Mouse (Mus musculus) ES-Bruce4 (cell line): ENCODE data around the gene Hps5. TPM values are rescaled to one million over a fixed set of nuclear protein-coding genes. Genes with fewer than 3 reads are reported as not detected.
A peak's percentile ranks its signal among the peaks of the same experiment; 100 is the strongest.

Experiments
- H3K27ac ChIP-seq: 2 replicates; pipeline ENCODE4 v1.5.1; 2012; ENCODE audit warnings: low read length, inconsistent platforms; ENCODE audit not compliant: insufficient read depth
- H3K27me3 ChIP-seq: 2 replicates; pipeline ENCODE4 v1.6.1; 2012; ENCODE audit warnings: mild to moderate bottlenecking, low read length, inconsistent platforms; ENCODE audit not compliant: control insufficient read depth, poor library complexity, insufficient read depth, severe bottlenecking
- H3K36me3 ChIP-seq: 2 replicates; pipeline ENCODE4 v1.6.1; 2012; ENCODE audit warnings: inconsistent platforms, mild to moderate bottlenecking, low read length, moderate library complexity; ENCODE audit not compliant: control insufficient read depth, poor library complexity, insufficient read depth, severe bottlenecking
- H3K4me1 ChIP-seq: one replicate; pipeline ENCODE4 v1.8.1; 2011; ENCODE audit warnings: low read length; ENCODE audit not compliant: control insufficient read depth, insufficient read depth
- H3K4me3 ChIP-seq: 2 replicates; pipeline ENCODE4 v1.5.1; 2011; ENCODE audit warnings: low read depth, mild to moderate bottlenecking, low read length
- H3K9ac ChIP-seq: 2 replicates; pipeline ENCODE4 v1.6.1; 2012; ENCODE audit warnings: low read depth, mild to moderate bottlenecking, inconsistent platforms; ENCODE audit not compliant: poor library complexity, severe bottlenecking
- H3K9me3 ChIP-seq: replicated peaks from 2 replicates; pipeline ENCODE4 v1.6.1; 2012; ENCODE audit warnings: mild to moderate bottlenecking, low read length, inconsistent platforms; ENCODE audit not compliant: control insufficient read depth, poor library complexity, insufficient read depth, severe bottlenecking
- CTCF ChIP-seq: IDR thresholded peaks from one replicate; pipeline ENCODE4 v1.8.1; 2011; ENCODE audit warnings: low read depth, low read length
- EP300 ChIP-seq: IDR thresholded peaks from 2 replicates; pipeline ENCODE4 v1.6.1; 2011; ENCODE audit warnings: low read depth, low read length; ENCODE audit not compliant: insufficient read depth
- POLR2A ChIP-seq: IDR thresholded peaks from one replicate; pipeline ENCODE4 v1.8.1; 2011; ENCODE audit warnings: low read length; ENCODE audit not compliant: insufficient read depth
- polyA plus RNA-seq: library from polyadenylated mRNA; stranded (reverse); fragments of >200 nt; gene quantifications from 2 replicates; pipeline ENCODE4 v1.2.4, GENCODE M21; 2011; ENCODE audit warnings: low read depth; ENCODE audit not compliant: missing spikeins, insufficient read depth, insufficient read length

Hps5 gene
- polyA plus RNA-seq, 1 experiment = 14.8 TPM

GRCm38 (mm10) chr7:46720460-46720859 lies 75.4 kb downstream of the Hps5 start:
- no peaks in the 10 kb centered on the region for H3K27me3 ChIP-seq
- H3K9ac ChIP-seq = no peak overlapping the region
- H3K9me3 ChIP-seq = no peaks in the 10 kb centered on the region
- TF ChIP-seq EP300 (0 out of 2 replicates have a peak, but pooled peaks have one; percentile 20), POLR2A (no peak)
- no peaks in the 10 kb centered on the region for H3K36me3 ChIP-seq
- no peak overlapping the region for H3K4me3 ChIP-seq
- H3K27ac ChIP-seq = no peak overlapping the region
- no peaks in the 10 kb centered on the region for H3K4me1 ChIP-seq

GRCm38 (mm10) chr7:46719526-46719925 lies 76.3 kb downstream of the Hps5 start:
- Histone ChIP-seq H3K4me1 (no peaks in the 10 kb centered on the region), H3K9ac (no peak overlapping the region), H3K9me3 (no peaks in the 10 kb centered on the region), H3K27ac (no peak overlapping the region), H3K4me3 (no peak overlapping the region), H3K27me3 (no peaks in the 10 kb centered on the region), H3K36me3 (no peaks in the 10 kb centered on the region)
- TF ChIP-seq EP300 (no peak), CTCF (no peak), POLR2A (no peak)

- H3K4me3 ChIP-seq = no peak overlapping the region
- H3K4me1 ChIP-seq = no peaks in the 10 kb centered on the region
- H3K27me3 ChIP-seq = no peaks in the 10 kb centered on the region
- H3K27ac ChIP-seq = no peak overlapping the region
- TF ChIP-seq POLR2A (no peak), CTCF (no peak), EP300 (no peak)
- H3K9me3 ChIP-seq = no peaks in the 10 kb centered on the region
- H3K36me3 ChIP-seq = no peaks in the 10 kb centered on the region
- H3K9ac ChIP-seq = no peak overlapping the region
Measured at GRCm38 (mm10) chr7:46718591-46719270, 77.1 kb downstream of the Hps5 start.

- no peaks in the 10 kb centered on the region for H3K9me3 ChIP-seq
- no peak overlapping the region for H3K27ac ChIP-seq
- H3K27me3 ChIP-seq = no peaks in the 10 kb centered on the region
- H3K36me3 ChIP-seq = no peaks in the 10 kb centered on the region
- no peak overlapping the region for H3K9ac ChIP-seq
- no peaks in the 10 kb centered on the region for H3K4me1 ChIP-seq
- no peak overlapping the region for H3K4me3 ChIP-seq
- no peak for TF ChIP-seq EP300
- no peak for TF ChIP-seq POLR2A
- TF ChIP-seq CTCF = no peak
Measured at GRCm38 (mm10) chr7:46716897-46717296, 79.0 kb downstream of the Hps5 start.

- H3K27ac ChIP-seq = no peak within 1 kb of the TSS
- H3K36me3 ChIP-seq = no peaks in the 10 kb centered on the region
- TF ChIP-seq CTCF (no peak), POLR2A (no peak), EP300 (no peak)
- H3K4me1 ChIP-seq = no peaks in the 10 kb centered on the region
- H3K4me3 ChIP-seq = no peak within 1 kb of the TSS
- H3K27me3 ChIP-seq = no peaks in the 10 kb centered on the region
- no peak within 1 kb of the TSS for H3K9ac ChIP-seq
- H3K9me3 ChIP-seq = no peaks in the 10 kb centered on the region
Measured at GRCm38 (mm10) chr7:46715600-46715999, 80.3 kb downstream of the Hps5 start, which contains the start of gene Saa3. Gene Saa3 (minus strand): TSS chr7:46715700.

- H3K36me3 ChIP-seq = no peaks in the 10 kb centered on the region
- no peak overlapping the region for H3K9ac ChIP-seq
- H3K4me1 ChIP-seq = no peaks in the 10 kb centered on the region
- H3K27ac ChIP-seq = no peak overlapping the region
- peak; percentile 63 for TF ChIP-seq CTCF
- no peak for TF ChIP-seq POLR2A
- H3K9me3 ChIP-seq = no peaks in the 10 kb centered on the region
- no peak overlapping the region for H3K4me3 ChIP-seq
- no peaks in the 10 kb centered on the region for H3K27me3 ChIP-seq
Measured at GRCm38 (mm10) chr7:46714518-46714917, 81.3 kb downstream of the Hps5 start.
